In genomic region chr17:19444932-19445331, GRCm38 (mm10) we compare ENCODE assay signal across 37 mouse cellular contexts. TPM values are rescaled to one million over a fixed set of nuclear protein-coding genes. Genes with fewer than 3 reads are reported as not detected.
A peak's percentile ranks its signal among the peaks of the same experiment; 100 is the strongest.
DNase-seq lines count a peak whose midpoint lies in the region; ATAC-seq and TF ChIP-seq lines count a peak whose summit lies in the region.
"Had no signal": no experiment of that assay in that cellular context is flagged by ENCODE, and none has a peak within 500 bp of the region (broad histone marks: within the 10 kb centered on the region; RNA-seq: fewer than 3 reads in every experiment).

No protein-coding gene starts in this region.

- no peaks in the 10 kb centered on the region for H3K79me2 ChIP-seq in MEL (ENCODE audit: control insufficient read depth, insufficient read depth, low read length, poor library complexity)

- no peak overlapping the region for H3K9ac ChIP-seq in MEL (ENCODE audit: control insufficient read depth, low read depth, low read length, poor library complexity, severe bottlenecking)
- no peak overlapping the region for H3K9ac ChIP-seq in forebrain, embryonic 16.5 days (replicated peaks; ENCODE audit: low read depth, low read length)
- H3K9ac ChIP-seq: embryonic facial prominence, embryonic 13.5 days; forebrain, embryonic 12.5 days; forebrain, postnatal 0 days; hindbrain, embryonic 12.5 days; hindbrain, embryonic 15.5 days had no signal

- H3K9me3 ChIP-seq in MEL (replicated peaks; ENCODE audit: insufficient read depth, low read length), result no peaks in the 10 kb centered on the region
- H3K9me3 ChIP-seq in forebrain, embryonic 16.5 days (ENCODE audit: control insufficient read depth, low read length), result peaks cover 10% of the 10 kb centered on the region
- H3K9me3 ChIP-seq: hindbrain, embryonic 15.5 days had no signal

- no peak overlapping the region for H3K4me3 ChIP-seq in MEL (ENCODE audit: control insufficient read depth in 1 of 2, insufficient read depth in 1 of 2, low read depth in 2 of 2, low read length in 2 of 2)
- no peak overlapping the region for H3K4me3 ChIP-seq in forebrain, embryonic 16.5 days (replicated peaks; ENCODE audit: low read length)
- H3K4me3 ChIP-seq: embryonic facial prominence, embryonic 10.5 days; embryonic facial prominence, embryonic 13.5 days; erythroblast, embryonic 14.5 days; forebrain, embryonic 12.5 days; gastrocnemius, adult 2 months; hindbrain, embryonic 12.5 days; hindbrain, embryonic 15.5 days had no signal

- TF ChIP-seq CTCF in MEL (IDR thresholded peaks at IDR 0.05 in 2 of 3, conservative IDR thresholded peaks at IDR 0.05 in 1 of 3; ENCODE audit: control insufficient read depth in 1 of 3, insufficient read depth in 1 of 3, low read depth in 2 of 3, low read length in 3 of 3, poor library complexity in 1 of 3, severe bottlenecking in 1 of 3), result no peak

- H3K36me3 ChIP-seq in MEL (ENCODE audit: control insufficient read depth in 1 of 2, insufficient read depth in 2 of 2, low read length in 2 of 2), result no peaks in the 10 kb centered on the region
- no peaks in the 10 kb centered on the region for H3K36me3 ChIP-seq in forebrain, embryonic 16.5 days (ENCODE audit: control insufficient read depth, insufficient read depth)
- H3K36me3 ChIP-seq: embryonic facial prominence, embryonic 10.5 days; embryonic facial prominence, embryonic 13.5 days; forebrain, embryonic 12.5 days; hindbrain, embryonic 12.5 days; hindbrain, embryonic 15.5 days had no signal

- WGBS in forebrain, embryonic 16.5 days, result 95% methylated on average over 1 of the region's 1 CpGs

- TF ChIP-seq POLR2A in MEL (IDR thresholded peaks at IDR 0.05; ENCODE audit: control insufficient read depth in 1 of 2, insufficient read depth in 1 of 2, low read depth in 1 of 2, low read length in 2 of 2, poor library complexity in 1 of 2), result no peak

- DNase-seq in CD4-positive helper T cell, adult 2 months (ENCODE audit: low read depth, low spot score), result peak; percentile 49
- peak; percentile 40 for DNase-seq in MEL (ENCODE audit: low read depth, low spot score)
- DNase-seq in induced T-regulatory cell, adult 2 months (ENCODE audit: low read depth), result peak; percentile 1
- DNase-seq in kidney, postnatal 10 days, result no peak
- DNase-seq in kidney, adult 11 months, result no peak
- DNase-seq in layer of hippocampus, adult 18-20 months (ENCODE audit: low spot score in 2 of 2), result no peak
- DNase-seq: adrenal gland, postnatal 10 days; B cell, adult 2 months; cerebellum, adult 11 months; cerebellum, adult 2 months; cerebellum, adult 9-11 months; cerebellum, postnatal 25 days; forebrain, postnatal 0 days; gastrocnemius, adult 2 months; gastrocnemius, postnatal 14 days; heart, adult 11 months; kidney, adult 2 months had no signal

- peak in 1 of 2 experiments; percentile 26; a peak in 2 of 4 replicates for TF ChIP-seq EP300 in MEL (IDR thresholded peaks at IDR 0.05; ENCODE audit: low read depth in 1 of 2, low read length in 2 of 2)

- TF ChIP-seq RAD21 in MEL (IDR thresholded peaks at IDR 0.05; ENCODE audit: low read depth, low read length), result no peak

- no peak overlapping the region for H3K27ac ChIP-seq in MEL (ENCODE audit: control insufficient read depth, low read depth, low read length)
- no peak overlapping the region for H3K27ac ChIP-seq in forebrain, embryonic 16.5 days (ENCODE audit: low read length)
- H3K27ac ChIP-seq: embryonic facial prominence, embryonic 10.5 days; embryonic facial prominence, embryonic 13.5 days; forebrain, embryonic 12.5 days; gastrocnemius, adult 2 months; hindbrain, embryonic 12.5 days; hindbrain, embryonic 15.5 days had no signal

- no peaks in the 10 kb centered on the region for H3K27me3 ChIP-seq in MEL (ENCODE audit: control insufficient read depth in 1 of 2, insufficient read depth in 2 of 2, low read length in 2 of 2)
- H3K27me3 ChIP-seq in forebrain, embryonic 16.5 days (replicated peaks; ENCODE audit: control insufficient read depth, insufficient read depth, low read length), result no peaks in the 10 kb centered on the region
- H3K27me3 ChIP-seq: embryonic facial prominence, embryonic 13.5 days; forebrain, embryonic 12.5 days; hindbrain, embryonic 12.5 days; hindbrain, embryonic 15.5 days had no signal

- peaks cover 0 to 3% of the 10 kb centered on the region in 2 experiments; a peak in 1 of 4 replicates for H3K4me1 ChIP-seq in MEL (ENCODE audit: control insufficient read depth in 1 of 2, insufficient read depth in 2 of 2, low read length in 2 of 2)
- no peaks in the 10 kb centered on the region for H3K4me1 ChIP-seq in forebrain, embryonic 16.5 days (replicated peaks; ENCODE audit: control insufficient read depth, insufficient read depth, low read length)
- H3K4me1 ChIP-seq: embryonic facial prominence, embryonic 10.5 days; embryonic facial prominence, embryonic 13.5 days; forebrain, embryonic 12.5 days; hindbrain, embryonic 12.5 days; hindbrain, embryonic 15.5 days had no signal

- ATAC-seq in forebrain, embryonic 16.5 days, result no peak
- ATAC-seq: forebrain, postnatal 0 days; intestine, embryonic 16.5 days had no signal

- H3K4me2 ChIP-seq in forebrain, embryonic 16.5 days (ENCODE audit: low read length), result no peak overlapping the region
- H3K4me2 ChIP-seq: embryonic facial prominence, embryonic 13.5 days; forebrain, embryonic 12.5 days; heart, embryonic 11.5 days; hindbrain, embryonic 12.5 days; hindbrain, embryonic 15.5 days had no signal

TF ChIP-seq in MEL, 35 proteins besides CTCF, POLR2A, EP300 and RAD21:
- TF ChIP-seq MAX (IDR thresholded peaks at IDR 0.05; ENCODE audit: low read length) (no peak), ETS1 (IDR thresholded peaks at IDR 0.05; ENCODE audit: low read depth, low read length) (peak; percentile 37; the same call in 1 of the 2 replicates)

RNA-seq across cellular contexts. Expression of gene Vmn2r100, which starts 59.6 kb away (rescaled TPM):
- not detected in 2 replicates for total RNA-seq in MEL (2012; rRNA removed)
- not detected for polyA plus RNA-seq in MEL (2012; ENCODE audit: insufficient read depth in 1 of 2, insufficient read length in 2 of 2, low read depth in 1 of 2, low replicate concordance in 2 of 2, missing spikeins in 1 of 2)
- polyA plus RNA-seq in forebrain, embryonic 16.5 days (2015; fragmentation: Nextera tagmentation; extraction: Ambion mirVana), result not detected in 2 replicates
- not detected for total RNA-seq in layer of hippocampus, adult 18-20 months (2021)
- total RNA-seq: adrenal gland, adult 18-20 months; adrenal gland, postnatal 10 days; adrenal gland, postnatal 4 days; common myeloid progenitor, adult 5-6 weeks; ES-E14; forebrain, postnatal 0 days; gastrocnemius, adult 2 months; gastrocnemius, postnatal 14 days; gastrocnemius, postnatal 4 days; heart, adult 8-10 months; heart, postnatal 25 days; hematopoietic stem cell, adult 5-6 weeks had no signal
- polyA plus RNA-seq: cerebellum, adult 2 months; embryonic facial prominence, embryonic 10.5 days; embryonic facial prominence, embryonic 13.5 days; erythroblast, embryonic 14.5 days; forebrain, embryonic 12.5 days; forebrain, postnatal 0 days; frontal cortex, adult 2 months; heart, embryonic 11.5 days; heart, embryonic 14.5 days; heart, postnatal 0 days; hindbrain, embryonic 12.5 days; hindbrain, embryonic 15.5 days; intestine, embryonic 16.5 days; kidney, adult 2 months had no signal

Comparison
In these comparisons a context has a peak if more than half of its experiments do, and no peak if none do; other contexts are left out.
1. DNase-seq: peak in CD4-positive helper T cell, adult 2 months (single experiment), MEL (single experiment) and induced T-regulatory cell, adult 2 months (single experiment); none in kidney, postnatal 10 days (single experiment), kidney, adult 11 months (single experiment) and layer of hippocampus, adult 18-20 months (0 of 2).